Mouse (Mus musculus) neural tube, embryonic 14.5 days (tissue): ENCODE measurements around the gene Srrt. TPM values are rescaled to one million over a fixed set of nuclear protein-coding genes. Genes with fewer than 3 reads are reported as not detected.
A peak's percentile ranks its signal among the peaks of the same experiment; 100 is the strongest.

ENCODE experiments used
- ATAC-seq: fragments of 200-750 bp; cut with Nextera tagmentation; 2 replicates; pipeline ENCODE4 v1.8.0; 2017; ENCODE audit warnings: low read depth, mild to moderate bottlenecking, moderate TSS enrichment, moderate library complexity
- H3K27ac ChIP-seq: fragments of 300-500 bp; sonication (generic); 2 replicates; pipeline ENCODE4 v1.5.1; 2014; ENCODE audit warnings: low read depth, mild to moderate bottlenecking, control low read depth, low read length, moderate library complexity, mixed read lengths
- H3K27me3 ChIP-seq: fragments of 300-500 bp; sonication (generic); 2 replicates; pipeline ENCODE4 v1.6.1; 2014; ENCODE audit warnings: low read length; ENCODE audit not compliant: control insufficient read depth, insufficient read depth
- H3K36me3 ChIP-seq: fragments of 300-500 bp; sonication (generic); 2 replicates; pipeline ENCODE4 v1.6.1; 2014; ENCODE audit warnings: low read length, mixed read lengths; ENCODE audit not compliant: control insufficient read depth, insufficient read depth
- H3K4me1 ChIP-seq: fragments of 300-500 bp; sonication (generic); 2 replicates; pipeline ENCODE4 v1.6.1; 2014; ENCODE audit warnings: low read length; ENCODE audit not compliant: control insufficient read depth, insufficient read depth
- H3K4me2 ChIP-seq: fragments of 300-500 bp; sonication (generic); 2 replicates; pipeline ENCODE4 v1.6.1; 2014; ENCODE audit warnings: mild to moderate bottlenecking, low read depth, low read length, control low read depth
- H3K4me3 ChIP-seq: fragments of 300-500 bp; sonication (generic); 2 replicates; pipeline ENCODE4 v1.5.1; 2014; ENCODE audit warnings: low read depth, low read length, control low read depth, mixed read lengths
- H3K9ac ChIP-seq: fragments of 300-500 bp; sonication (generic); replicated peaks from 2 replicates; pipeline ENCODE4 v1.6.1; 2014; ENCODE audit warnings: low read depth, mild to moderate bottlenecking, control low read depth, low read length, mixed read lengths
- H3K9me3 ChIP-seq: fragments of 300-500 bp; sonication (generic); 2 replicates; pipeline ENCODE4 v1.6.1; 2016; ENCODE audit warnings: low read length; ENCODE audit not compliant: control insufficient read depth
- WGBS: fragments of 180-500 bp; shearing (Covaris S2); extraction: QIAGEN DNeasy Blood & Tissue Kit; methylation state at CpG from one replicate; pipeline ENCODE4 v1.1.7; 2014; 5-methylcytosine and 5-hydroxymethylcytosine counted together
- polyA plus RNA-seq: library from polyadenylated mRNA; unstranded; fragments of >200 nt; fragmentation: Nextera tagmentation; extraction: Ambion mirVana; gene quantifications from 2 replicates; pipeline ENCODE4 v1.2.1, GENCODE M21; 2014

Srrt gene
- polyA plus RNA-seq, 1 experiment from 2014 or later: 81.8 TPM

- 90% methylated on average over 7 of the region's 7 CpGs for WGBS
- Histone ChIP-seq H3K9ac (no peak overlapping the region), H3K36me3 (peaks cover 12% of the 10 kb centered on the region), H3K4me1 (peaks cover 5% of the 10 kb centered on the region), H3K4me3 (no peak overlapping the region), H3K9me3 (no peaks in the 10 kb centered on the region), H3K27ac (no peak overlapping the region), H3K4me2 (no peak overlapping the region), H3K27me3 (no peaks in the 10 kb centered on the region)
- no peak for ATAC-seq
Observed at GRCm38 (mm10) chr5:137330910-137331309, 23.4 kb upstream of the Srrt start.

GRCm38 (mm10) chr5:137320996-137321395, 13.5 kb upstream of the Srrt start:
- Histone ChIP-seq H3K4me2 (no peak overlapping the region), H3K9me3 (no peaks in the 10 kb centered on the region), H3K36me3 (peaks cover 27% of the 10 kb centered on the region), H3K27ac (no peak overlapping the region), H3K27me3 (no peaks in the 10 kb centered on the region), H3K9ac (no peak overlapping the region), H3K4me3 (no peak overlapping the region), H3K4me1 (no peaks in the 10 kb centered on the region)
- ATAC-seq: no peak
- WGBS: 93% methylated on average over 3 of the region's 3 CpGs

- H3K9me3 ChIP-seq: no peaks in the 10 kb centered on the region
- H3K4me2 ChIP-seq: no peak overlapping the region
- peaks cover 5% of the 10 kb centered on the region; the same call in 1 of the 2 replicates for H3K4me1 ChIP-seq
- H3K27ac ChIP-seq: no peak overlapping the region
- ATAC-seq: no peak
- H3K4me3 ChIP-seq: no peak overlapping the region
- H3K9ac ChIP-seq: no peak overlapping the region
- WGBS: 87% methylated on average over 1 of the region's 1 CpGs
- peaks cover 18% of the 10 kb centered on the region for H3K36me3 ChIP-seq
- no peaks in the 10 kb centered on the region for H3K27me3 ChIP-seq
Observed at GRCm38 (mm10) chr5:137318570-137318969, 11.1 kb upstream of the Srrt start.

GRCm38 (mm10) chr5:137317361-137317760, 9.9 kb upstream of the Srrt start:
- Histone ChIP-seq H3K4me2 (no peak overlapping the region), H3K9me3 (no peaks in the 10 kb centered on the region), H3K27ac (no peak overlapping the region), H3K36me3 (peaks cover 18% of the 10 kb centered on the region), H3K27me3 (no peaks in the 10 kb centered on the region), H3K4me1 (peaks cover 5% of the 10 kb centered on the region; the same call in 1 of the 2 replicates), H3K9ac (no peak overlapping the region), H3K4me3 (no peak overlapping the region)
- WGBS: 90% methylated on average over 8 of the region's 8 CpGs
- ATAC-seq: no peak

GRCm38 (mm10) chr5:137315084-137315903, 7.8 kb upstream of the Srrt start:
- Histone ChIP-seq H3K4me3 (no peak overlapping the region), H3K27ac (no peak overlapping the region), H3K4me1 (peaks cover 5% of the 10 kb centered on the region; the same call in 1 of the 2 replicates), H3K27me3 (no peaks in the 10 kb centered on the region), H3K9me3 (no peaks in the 10 kb centered on the region), H3K36me3 (peaks cover 9% of the 10 kb centered on the region), H3K4me2 (no peak overlapping the region), H3K9ac (no peak overlapping the region)
- ATAC-seq: peak; percentile 21; the same call in 1 of the 2 replicates
- 40% methylated on average over 30 of the region's 30 CpGs for WGBS

- WGBS: 15% methylated on average over 30 of the region's 30 CpGs
Observed at GRCm38 (mm10) chr5:137314193-137315083, 7.0 kb upstream of the Srrt start, which contains the start of gene Trip6. Gene Trip6 (minus strand): TSS chr5:137314404.

GRCm38 (mm10) chr5:137313466-137314192, 6.2 kb upstream of the Srrt start:
- peaks cover 8% of the 10 kb centered on the region for H3K36me3 ChIP-seq
- H3K27me3 ChIP-seq: no peaks in the 10 kb centered on the region
- no peaks in the 10 kb centered on the region for H3K9me3 ChIP-seq
- peak overlapping the region; percentile 43 for H3K9ac ChIP-seq
- H3K4me2 ChIP-seq: peak overlapping the region; percentile 47
- 4% methylated on average over 22 of the region's 22 CpGs for WGBS
- H3K4me3 ChIP-seq: peak overlapping the region; percentile 30
- peak; percentile 35 for ATAC-seq
- H3K27ac ChIP-seq: 0 out of 2 replicates have a peak overlapping the region, but pooled peaks have one; percentile 6
- H3K4me1 ChIP-seq: peaks cover 5% of the 10 kb centered on the region; the same call in 1 of the 2 replicates

More at GRCm38 (mm10) chr5:137314193-137315083, 7.0 kb upstream of the Srrt start, which contains the start of gene Trip6:
- no peaks in the 10 kb centered on the region for H3K9me3 ChIP-seq
- peak within 1 kb of the TSS; percentile 44; the same call in 1 of the 2 replicates for H3K27ac ChIP-seq
- peak; percentile 87 for ATAC-seq
- peak within 1 kb of the TSS; percentile 47 for H3K4me2 ChIP-seq
- peaks cover 9% of the 10 kb centered on the region for H3K36me3 ChIP-seq
- peaks cover 5% of the 10 kb centered on the region; the same call in 1 of the 2 replicates for H3K4me1 ChIP-seq
- peak within 1 kb of the TSS; percentile 30 for H3K4me3 ChIP-seq
- peak within 1 kb of the TSS; percentile 43 for H3K9ac ChIP-seq
- no peaks in the 10 kb centered on the region for H3K27me3 ChIP-seq

- WGBS: over 99% methylated on average over 4 of the region's 4 CpGs
- H3K36me3 ChIP-seq: peaks cover 4% of the 10 kb centered on the region; the same call in 1 of the 2 replicates
- H3K27me3 ChIP-seq: no peaks in the 10 kb centered on the region
- peak overlapping the region; percentile 57 for H3K4me2 ChIP-seq
- no peaks in the 10 kb centered on the region for H3K9me3 ChIP-seq
- H3K9ac ChIP-seq: peak overlapping the region; percentile 94
- H3K27ac ChIP-seq: peak overlapping the region; percentile 95
- peak overlapping the region; percentile 96; the same call in 1 of the 2 replicates for H3K4me3 ChIP-seq
- ATAC-seq: no peak
- peaks cover 30% of the 10 kb centered on the region for H3K4me1 ChIP-seq
Observed at GRCm38 (mm10) chr5:137308356-137308755, 882 bp upstream of the Srrt start.
